Mouse (Mus musculus) gastrocnemius, adult 8-10 months (tissue): ENCODE results near the gene Cntnap1. TPM values are rescaled to one million over a fixed set of nuclear protein-coding genes. Genes with fewer than 3 reads are reported as not detected.
"Not testable (repeated sequence)": the region's sequence is repeated elsewhere in the genome, so short reads cannot be mapped to it uniquely, and the experiment has no call there.

ENCODE experiments used
- DNase-seq, 2 experiments: peaks; one replicate each; pipeline ENCODE4 v3.0.0; 2022; ENCODE audit warnings: low spot score in 2 of 2
- total RNA-seq, 4 experiments: library from RNA; stranded (reverse); gene quantifications; 2 replicates each; pipeline ENCODE4 v1.2.4; 2022

Gene Cntnap1
- 1 to 10 TPM in 1 of 4 experiments, under 1 TPM in 3; 0.67 to 1.3 (median 0.81) TPM for total RNA-seq

DNA sequence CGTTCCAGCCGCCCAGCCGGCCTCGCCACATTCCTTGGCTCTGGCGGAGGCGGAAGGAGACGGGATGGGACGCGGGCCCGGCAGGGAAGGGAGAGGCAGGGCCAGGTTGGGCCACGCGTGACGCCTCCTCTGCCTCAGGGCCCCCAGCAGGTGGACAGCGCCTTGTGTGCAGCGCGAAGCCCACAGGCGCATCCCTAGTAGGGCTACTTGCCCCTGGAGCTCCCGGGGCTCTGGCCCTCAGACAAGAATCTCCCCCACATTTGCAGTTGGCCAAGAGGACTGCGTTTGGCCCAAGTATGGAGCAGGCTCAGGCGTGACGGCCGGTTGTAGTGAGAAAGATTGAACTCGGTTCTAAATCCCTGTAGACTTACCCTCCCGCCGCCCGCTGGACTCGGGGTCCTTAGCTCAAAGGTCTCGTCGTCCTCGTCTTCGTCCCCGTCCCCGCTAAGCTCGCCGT lies at the start of gene Cntnap1:
TSS of gene Cntnap1 (plus strand) at position 170 of the 457 bp plus-strand sequence.
- peak; percentile 75 to 83 for DNase-seq

DNA sequence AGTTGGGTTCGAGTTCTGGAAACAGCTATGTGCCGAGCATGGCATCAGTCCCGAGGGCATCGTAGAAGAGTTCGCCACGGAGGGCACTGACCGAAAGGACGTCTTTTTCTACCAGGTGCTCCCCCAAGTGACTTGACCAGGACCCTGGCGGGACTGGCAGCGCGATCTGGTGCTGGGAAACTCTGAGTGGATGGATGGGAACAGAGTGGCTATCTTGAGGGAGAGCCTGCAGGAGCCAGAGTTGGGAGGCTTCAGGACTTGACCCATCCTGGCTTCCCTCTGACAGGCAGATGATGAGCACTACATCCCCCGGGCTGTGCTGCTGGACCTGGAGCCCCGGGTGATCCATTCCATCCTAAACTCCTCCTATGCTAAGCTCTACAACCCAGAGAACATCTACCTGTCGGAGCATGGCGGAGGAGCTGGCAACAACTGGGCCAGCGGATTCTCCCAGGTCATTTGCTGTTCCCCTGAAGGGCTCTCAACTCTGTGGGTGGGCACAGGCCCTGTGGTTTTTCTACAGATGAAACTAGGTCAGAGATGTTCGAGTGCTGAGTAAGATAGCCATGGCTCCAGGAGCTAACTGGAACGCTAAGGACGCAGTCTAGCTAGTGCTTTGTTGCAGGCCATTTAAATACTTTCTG lies 49.7 kb upstream of the Cntnap1 start:
- DNase-seq, result no peak

DNA sequence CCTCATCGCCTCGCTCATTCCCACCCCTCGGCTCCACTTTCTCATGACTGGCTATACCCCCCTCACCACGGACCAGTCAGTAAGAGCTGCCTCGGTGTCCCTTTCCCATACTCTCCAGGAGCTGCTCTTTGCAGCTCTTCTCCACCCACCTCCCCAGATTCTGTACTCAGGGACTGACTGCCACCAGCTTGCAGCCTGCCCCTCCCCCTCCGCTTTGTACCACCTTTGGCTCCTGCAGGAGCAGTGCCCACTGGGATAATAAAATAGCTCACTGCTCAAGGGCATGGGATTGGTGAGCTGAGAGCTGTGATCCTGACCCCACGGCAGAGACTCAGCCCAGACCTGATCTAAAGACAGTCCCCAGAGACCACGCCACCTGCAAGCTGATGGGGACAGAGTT lies 45.8 kb upstream of the Cntnap1 start:
- not testable (repeated sequence) for DNase-seq

DNA sequence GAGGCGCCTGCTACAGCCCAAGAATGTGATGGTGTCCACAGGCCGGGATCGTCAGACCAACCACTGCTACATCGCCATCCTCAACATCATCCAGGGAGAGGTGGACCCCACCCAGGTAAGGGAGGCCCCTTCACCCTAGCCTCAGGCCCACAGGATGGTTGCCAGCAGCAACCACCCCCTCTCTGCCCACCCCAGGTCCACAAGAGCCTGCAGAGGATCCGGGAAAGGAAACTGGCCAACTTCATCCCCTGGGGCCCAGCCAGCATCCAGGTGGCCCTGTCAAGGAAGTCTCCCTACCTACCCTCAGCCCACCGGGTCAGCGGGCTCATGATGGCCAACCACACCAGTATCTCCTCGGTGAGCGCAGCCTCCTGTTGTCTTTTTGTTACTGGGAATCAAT lies 45.3 kb upstream of the Cntnap1 start:
- not testable (repeated sequence) for DNase-seq

DNA sequence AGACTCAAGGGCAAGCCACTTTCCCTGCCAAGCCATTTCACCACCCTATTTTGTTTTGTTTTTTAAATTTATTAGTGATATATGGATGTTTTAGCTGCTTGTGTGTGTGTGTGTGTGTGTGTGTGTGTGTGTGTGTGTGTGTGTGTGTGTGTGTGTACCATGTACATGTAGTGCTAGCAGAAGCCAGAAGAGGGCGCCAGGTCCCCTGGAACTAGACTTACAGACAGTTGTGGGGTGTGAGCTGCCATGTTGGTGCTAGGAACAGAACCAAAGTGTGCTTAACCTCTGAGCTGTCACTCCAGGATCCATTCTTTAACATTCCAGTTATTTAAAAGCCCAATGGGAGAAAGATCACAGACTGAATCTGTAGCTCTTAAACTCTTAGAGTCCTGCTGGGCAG lies 43.2 kb upstream of the Cntnap1 start:
- no peak for DNase-seq

DNA sequence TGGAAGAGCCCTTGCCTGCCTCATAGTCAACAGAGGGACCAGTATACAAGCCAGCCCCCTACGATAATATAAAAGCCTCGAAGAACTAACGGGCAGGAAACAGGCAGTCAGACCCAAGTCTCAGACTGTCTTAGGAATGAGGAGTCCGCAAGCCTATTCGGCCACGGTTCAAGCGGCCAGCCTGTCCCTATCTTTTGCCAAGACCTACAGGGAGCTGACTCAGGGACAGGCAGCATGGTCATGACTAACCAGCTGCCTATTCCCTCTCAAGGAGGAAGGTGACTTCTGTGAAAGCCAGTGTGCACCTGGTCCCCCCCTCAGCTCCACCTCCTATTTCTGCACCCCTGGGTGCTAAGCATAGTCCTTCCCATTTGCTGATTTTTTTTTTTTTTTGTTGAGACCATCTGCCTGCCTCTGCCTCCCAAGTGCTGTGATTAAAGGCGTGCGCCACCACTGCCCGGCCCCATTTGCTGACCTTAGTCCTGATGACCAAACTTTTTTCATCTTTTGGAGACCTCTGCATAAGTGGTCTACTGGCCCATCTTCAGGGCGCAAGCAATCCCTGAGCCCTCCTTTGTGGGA lies 41.2 kb upstream of the Cntnap1 start:
- DNase-seq, result peak; percentile 39 to 53

DNA sequence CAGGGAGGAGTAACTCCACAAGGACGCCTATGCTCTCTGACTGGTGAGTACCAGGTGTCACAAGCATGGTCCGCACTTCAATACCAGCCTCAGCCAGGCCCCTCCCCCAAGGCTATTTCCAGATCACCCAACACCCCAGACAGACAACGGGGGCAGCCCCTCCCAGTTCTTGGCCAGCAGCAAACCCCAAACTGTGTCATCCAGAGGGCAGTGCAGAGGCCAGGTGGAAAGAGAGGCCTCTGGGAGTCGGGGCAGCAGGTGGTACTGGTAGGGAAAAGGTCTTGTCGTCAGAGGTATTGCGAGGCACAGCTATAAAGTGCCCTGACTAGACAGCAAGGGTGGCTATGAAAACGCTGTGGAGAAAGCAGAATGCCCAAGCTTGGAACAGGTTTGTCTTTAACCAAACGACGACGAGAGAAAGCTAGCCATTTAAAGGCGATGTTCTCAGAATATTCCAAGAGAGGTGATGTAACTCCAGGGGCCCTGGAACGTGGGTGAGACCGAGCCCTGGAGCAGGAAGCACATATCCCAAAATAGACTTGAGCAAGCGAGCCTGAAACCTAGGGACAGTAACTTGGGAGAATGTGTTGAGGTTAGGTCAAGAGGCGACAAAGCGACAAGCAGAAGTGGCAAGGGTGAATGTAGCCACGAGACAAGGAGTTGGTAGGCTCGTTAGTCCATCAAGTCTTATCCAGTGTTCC lies 40.1 kb upstream of the Cntnap1 start:
- DNase-seq, result peak; percentile 82 to 92

DNA sequence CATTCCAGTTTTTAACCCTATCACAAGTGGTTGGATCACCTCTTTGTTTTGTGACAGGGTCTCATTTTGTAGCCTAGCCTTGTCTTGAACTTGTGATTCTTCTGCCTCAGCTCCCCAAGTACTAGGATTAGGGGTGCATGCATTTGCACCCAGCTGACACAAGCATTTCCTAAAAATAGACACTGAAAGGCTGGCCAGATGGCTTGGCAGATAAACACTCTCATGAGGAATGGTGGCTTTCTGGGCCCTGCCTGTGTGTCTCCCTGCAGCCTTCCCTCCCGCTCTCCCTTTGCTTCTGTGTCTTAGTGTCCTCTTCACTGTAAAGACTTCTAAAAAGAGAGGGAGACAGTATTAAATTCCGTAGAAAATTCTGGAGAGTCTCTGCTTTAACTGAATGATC lies 39.1 kb upstream of the Cntnap1 start:
- peak in 1 of 2 experiments; percentile 22 for DNase-seq

DNA sequence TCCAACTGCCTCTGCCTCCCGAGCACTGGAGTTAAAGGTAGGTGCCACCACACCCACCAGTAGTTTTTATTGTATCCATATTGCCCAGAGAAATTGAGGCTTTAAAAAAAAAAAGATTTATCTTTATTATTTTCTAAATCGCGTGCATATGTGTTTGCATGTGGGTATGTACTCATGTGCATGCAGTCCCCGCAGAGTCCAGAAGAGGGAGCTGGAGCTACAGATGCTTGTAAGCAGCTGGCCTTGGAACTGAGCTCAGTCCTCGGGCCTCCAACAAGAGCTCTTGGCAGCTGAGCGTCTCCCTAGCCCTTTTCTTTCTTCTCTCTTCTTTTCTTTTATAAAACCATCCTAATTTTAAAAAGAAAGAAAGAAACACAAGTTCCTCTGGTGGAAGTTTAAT lies 38.6 kb upstream of the Cntnap1 start:
- peak in 1 of 2 experiments; percentile 16 for DNase-seq

DNA sequence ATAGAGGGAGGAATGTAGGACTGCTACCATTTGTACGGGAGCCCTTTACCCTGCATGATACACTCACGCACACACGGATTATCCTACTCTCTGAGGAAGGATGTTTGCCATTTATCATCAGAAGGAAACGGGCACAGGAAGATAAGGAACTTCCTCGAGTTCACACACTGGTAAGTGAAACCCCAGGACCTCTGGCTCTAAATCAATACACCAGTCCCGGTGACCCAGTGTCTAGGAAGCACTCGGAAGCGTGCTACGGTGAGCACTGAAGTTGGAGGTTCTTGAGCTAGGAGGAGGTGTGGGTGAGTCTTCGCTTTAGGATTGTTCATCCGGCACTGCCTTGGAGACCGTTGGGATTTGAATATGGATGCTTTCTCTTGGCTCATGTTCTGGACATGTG lies 37.3 kb upstream of the Cntnap1 start:
- DNase-seq, result no peak

DNA sequence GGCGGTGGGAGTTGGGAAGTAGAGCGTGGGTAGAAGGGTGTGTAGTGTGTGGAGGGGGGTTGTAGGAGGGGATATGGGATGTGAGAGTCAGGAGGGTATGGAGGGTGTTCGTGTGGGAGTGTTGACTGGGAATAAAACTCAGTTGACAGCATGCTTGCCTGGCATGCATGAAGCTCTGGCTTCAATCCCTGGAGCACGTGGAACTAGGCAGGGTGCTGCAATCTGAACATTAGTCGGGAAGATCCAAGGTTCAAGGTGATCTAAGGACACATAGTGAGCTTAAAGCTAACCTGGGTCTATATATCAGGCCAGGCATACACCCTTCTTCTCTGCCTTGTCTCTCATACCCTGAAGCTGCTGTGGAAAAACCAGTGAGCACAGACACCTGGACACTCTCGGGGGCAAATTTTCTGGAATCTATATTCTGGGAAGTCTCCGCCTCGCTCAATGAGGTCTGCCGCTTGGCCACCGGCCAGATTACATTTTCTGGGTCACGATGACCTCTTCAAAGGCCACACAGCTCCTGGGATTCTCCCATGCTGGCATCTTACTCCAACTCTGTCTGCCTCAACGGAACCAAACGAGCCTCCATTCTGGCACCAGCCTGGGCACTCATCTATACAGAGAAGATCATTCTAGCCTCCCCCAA lies 36.0 kb upstream of the Cntnap1 start:
- peak in 1 of 2 experiments; percentile 23 for DNase-seq

DNA sequence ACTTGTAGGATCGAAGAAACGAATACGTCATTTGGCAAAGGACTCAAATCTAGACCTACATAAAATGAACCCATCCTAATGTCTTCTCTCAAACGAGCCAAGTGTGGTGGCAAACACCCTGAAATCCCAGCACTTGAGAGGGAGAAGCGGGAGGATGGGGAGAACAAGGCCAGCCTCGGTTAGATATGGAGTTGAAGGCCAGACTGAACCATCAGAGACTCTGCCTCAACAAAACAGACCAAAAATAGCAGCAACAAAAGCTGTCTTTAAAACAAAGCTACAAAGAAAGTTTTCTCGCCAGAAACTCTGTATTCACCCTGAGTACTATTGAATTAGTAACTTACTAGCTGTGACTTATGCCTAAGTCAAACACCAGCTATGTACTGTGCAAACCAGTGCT lies 33.3 kb upstream of the Cntnap1 start:
- no peak for DNase-seq

DNA sequence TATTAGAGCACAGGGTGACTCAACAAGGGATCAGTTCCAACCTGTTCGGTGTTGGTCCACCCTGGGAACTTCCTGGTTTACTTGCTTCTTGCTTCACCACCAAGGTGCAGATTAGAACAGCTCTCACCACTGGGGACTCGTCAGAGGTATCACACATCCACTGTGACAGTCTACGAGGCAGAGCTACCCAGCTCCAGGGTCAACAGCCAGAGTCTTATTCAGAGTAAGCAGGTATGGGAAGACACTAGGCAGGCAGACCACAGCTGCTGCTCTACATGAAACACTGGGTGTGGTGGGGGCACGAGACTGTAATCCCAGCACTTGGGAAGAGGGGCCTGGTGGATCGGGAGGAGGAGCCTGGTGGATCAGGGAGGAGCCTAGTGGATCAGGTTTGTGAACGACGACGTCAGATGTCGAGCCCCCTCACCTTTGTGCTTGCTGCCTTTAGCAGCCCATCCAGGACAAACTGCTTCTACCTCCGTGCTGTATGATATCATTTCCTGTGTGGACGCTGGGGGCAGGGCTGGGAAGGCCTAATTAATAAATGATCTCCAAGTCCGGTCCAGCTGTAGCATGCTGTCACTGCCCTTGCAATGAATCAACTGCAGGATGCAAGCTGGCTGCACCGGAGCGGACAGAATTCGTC lies 31.7 kb upstream of the Cntnap1 start:
- DNase-seq, result no peak

DNA sequence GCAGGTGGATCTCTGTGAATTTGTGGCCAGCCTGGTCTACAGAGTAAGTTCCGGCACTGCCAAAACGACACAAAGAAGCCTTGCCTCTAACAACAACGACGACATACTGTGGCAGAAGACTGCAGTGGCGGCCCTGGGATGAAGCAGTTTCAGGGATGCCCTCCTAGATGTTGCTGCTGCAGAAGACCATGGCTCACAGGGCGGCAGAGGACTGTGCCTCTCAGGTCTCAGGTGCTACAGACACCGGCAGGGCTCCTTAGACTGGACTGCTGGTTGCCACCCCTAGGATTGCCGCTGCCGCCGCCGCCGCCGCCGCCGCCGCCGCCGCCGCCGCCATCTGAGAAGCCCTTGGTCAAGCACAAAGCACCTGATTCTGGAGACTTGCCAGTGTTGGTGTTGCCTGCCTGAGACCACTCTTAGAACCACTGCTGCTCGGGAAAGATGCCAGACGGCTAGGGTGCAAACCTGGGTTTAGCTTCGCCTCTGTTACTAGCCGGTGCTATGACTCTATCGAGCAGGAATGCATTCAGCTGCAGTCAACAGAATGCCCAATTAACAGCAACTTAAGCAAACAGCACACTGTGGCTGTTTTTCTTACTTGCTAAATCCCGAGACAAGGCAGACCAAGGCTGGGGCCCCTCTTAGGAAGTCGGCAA lies 30.0 kb upstream of the Cntnap1 start:
- no peak for DNase-seq

DNA sequence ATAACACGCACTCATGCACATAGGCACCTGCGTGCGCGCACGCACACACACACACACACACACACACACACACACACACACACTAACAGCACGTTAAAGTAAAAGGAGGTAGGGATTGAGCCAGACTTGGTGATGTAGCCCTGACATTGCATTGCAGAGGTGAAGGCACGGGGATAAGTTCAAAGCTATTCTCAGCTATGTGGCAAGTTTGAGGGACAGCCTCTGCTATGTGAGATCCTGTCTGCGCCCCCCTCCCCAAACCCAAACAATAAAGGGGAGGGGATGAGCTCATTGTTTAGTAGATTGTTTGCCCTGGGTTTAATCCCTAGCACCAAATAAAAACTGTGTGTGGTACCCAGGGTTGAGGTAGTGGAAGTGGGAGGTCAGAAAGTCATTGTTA lies 29.2 kb upstream of the Cntnap1 start:
- no peak for DNase-seq

DNA sequence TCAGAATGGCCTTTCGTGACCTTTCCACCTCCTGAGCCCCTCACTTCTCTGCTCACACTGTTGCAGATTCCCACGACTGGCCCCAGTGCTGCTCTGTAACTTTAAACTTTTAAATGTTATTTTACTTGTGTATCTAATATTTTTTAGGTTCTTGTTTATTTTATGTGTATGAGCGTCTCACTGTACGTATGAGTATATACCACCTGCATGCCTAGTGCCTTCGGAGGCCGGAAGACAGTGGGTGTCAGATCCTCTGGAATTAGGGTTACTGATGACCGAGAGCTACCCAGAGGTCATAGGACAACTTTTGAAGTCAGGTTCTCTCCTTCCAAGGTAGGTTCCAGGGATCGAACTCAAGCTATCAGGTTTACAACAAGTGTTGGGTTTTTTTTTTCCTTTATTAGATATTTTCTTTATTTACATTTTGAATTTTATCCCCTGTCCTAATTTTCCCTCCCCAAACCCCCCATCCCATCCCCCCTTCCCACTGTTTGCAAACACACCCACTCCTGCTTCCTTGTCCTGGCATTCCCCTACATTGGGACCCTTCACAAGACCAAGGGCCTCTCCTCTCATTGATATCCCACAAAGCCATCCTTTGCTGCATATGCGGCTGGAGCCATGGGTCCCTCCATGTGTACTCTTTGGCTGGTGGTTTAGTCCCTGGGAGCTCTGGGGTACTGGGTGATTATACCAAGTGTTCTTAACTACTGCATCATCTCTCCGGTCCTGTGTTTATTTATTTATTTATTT lies 27.9 kb upstream of the Cntnap1 start:
- DNase-seq, result no peak

DNA sequence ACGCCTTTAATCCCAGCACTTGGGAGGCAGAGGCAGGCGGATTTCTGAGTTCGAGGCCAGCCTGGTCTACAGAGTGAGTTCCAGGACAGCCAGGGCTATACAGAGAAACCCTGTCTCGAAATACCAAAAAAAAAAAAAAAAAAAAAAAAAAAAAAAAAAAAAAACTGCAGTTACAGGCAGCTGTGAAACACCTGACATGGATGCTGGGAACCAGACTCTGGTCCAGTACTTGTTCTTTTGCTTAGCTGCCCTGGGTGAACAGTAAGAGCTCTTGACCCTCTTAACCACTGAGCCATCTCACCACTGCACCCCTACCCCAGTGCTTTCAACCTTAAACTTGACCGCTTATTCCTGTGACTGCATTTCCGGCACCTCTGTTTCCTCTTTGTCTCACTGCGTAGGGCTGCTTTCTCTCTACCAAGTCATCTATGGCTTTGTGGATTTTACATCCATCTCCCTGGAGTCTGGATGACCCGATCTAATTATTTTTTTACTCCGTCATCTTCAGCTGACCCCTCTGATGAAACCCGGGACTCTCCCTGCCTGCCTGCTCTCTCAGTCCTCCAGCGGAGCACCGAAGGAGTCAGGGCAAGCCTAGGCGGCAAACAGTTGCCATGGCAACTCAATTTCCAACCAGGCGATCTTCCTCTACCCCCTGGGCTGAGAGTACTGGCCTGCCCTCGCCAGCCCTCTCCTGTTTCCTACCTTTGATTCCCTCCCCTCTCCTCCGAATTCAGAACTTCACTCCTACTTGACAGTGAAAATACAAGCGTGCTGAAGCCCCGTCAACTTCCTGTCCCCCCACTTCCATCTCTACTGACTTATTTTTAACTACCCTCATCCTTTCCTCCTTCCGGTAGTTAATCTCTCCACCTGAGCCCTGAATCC lies 26.7 kb upstream of the Cntnap1 start:
- no peak for DNase-seq

DNA sequence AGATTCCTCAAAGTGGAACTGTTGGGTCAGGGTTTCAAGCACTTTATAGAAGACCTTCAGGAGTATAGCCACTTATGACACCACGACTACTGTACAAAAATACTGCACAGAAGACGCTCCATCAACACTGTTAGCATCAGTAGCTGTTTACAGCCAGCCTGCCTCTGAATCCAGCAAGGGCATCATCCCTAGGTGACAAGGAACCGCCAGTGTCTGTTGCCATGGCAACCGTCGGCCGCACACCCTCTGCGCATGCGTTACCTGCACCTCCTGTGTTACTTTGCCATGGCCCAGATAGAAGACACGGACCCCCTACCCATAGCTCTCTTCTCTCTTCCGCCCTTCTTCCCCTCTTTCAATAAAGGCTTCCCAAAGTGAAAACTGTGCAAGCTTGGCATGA lies 23.9 kb upstream of the Cntnap1 start:
- no peak for DNase-seq

DNA sequence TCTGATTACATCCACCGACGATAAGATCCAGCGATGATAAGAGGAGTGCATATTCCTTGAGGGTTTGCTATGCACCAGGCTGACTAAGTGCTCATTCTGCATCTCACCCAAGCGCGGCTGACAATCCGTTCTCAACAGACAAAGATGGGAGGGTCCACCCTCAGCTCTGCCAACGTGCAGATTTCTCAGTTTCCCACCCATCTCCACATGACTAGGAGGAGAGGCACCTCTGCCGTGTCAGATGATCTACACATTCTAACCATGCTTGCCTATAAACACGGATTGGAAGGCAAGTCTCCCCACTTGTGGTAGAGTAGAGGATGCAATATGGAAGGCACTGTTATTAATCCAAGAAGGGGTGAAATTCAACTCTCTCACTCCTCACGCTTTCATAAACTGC lies 21.6 kb upstream of the Cntnap1 start:
- DNase-seq, result no peak
